Mouse (Mus musculus): ENCODE measurements around the gene Ephx3. TPM values are rescaled to one million over a fixed set of nuclear protein-coding genes. Genes with fewer than 3 reads are reported as not detected.

The Ephx3 gene
- total RNA-seq, 2 experiments from 2014 or later = 0.49 to 0.75 TPM

Other genes with a start within 250 kb of the Ephx3 start
- gene Rrp1b, start 153.4 kb downstream of the Ephx3 start, total RNA-seq (2021) = 10 to 100 TPM; 15.3 to 22.4 TPM
- gene Hsf2bp, start 153.2 kb downstream of the Ephx3 start, total RNA-seq (2021) = 1 to 10 TPM in 1 of 2 experiments, under 1 TPM in 1; 0.84 to 1.0 TPM
- gene Notch3, start 22.7 kb downstream of the Ephx3 start, total RNA-seq (2021) = 10 to 100 TPM in 1 of 2 experiments, 1 to 10 TPM in 1; 7.0 to 10.3 TPM
- gene Brd4, start 95.2 kb upstream of the Ephx3 start, total RNA-seq (2021) = 100 to 1,000 TPM; 104 to 117 TPM
- 10 to 100 TPM; 68.1 to 92.0 TPM for gene Akap8, start 131.7 kb upstream of the Ephx3 start, total RNA-seq (2021)
- gene Akap8l, start 161.1 kb upstream of the Ephx3 start, total RNA-seq (2021) = 100 to 1,000 TPM; 140 to 197 TPM
- 10 to 100 TPM; 48.3 to 57.7 TPM for gene Wiz, start 199.9 kb upstream of the Ephx3 start, total RNA-seq (2021)
- 1 to 10 TPM; 2.9 to 3.4 TPM for gene Rasal3, start 214.0 kb upstream of the Ephx3 start, total RNA-seq (2021)
- not detected for gene Pglyrp2, start 234.6 kb upstream of the Ephx3 start, total RNA-seq (2021)

All from layer of hippocampus, postnatal 25 days (tissue).